Mouse (Mus musculus) embryonic facial prominence, embryonic 11.5 days (tissue): Measurements from ENCODE around the gene Chn2. TPM values are rescaled to one million over a fixed set of nuclear protein-coding genes. Genes with fewer than 3 reads are reported as not detected.
A peak's percentile ranks its signal among the peaks of the same experiment; 100 is the strongest.

Source experiments
- ATAC-seq: fragments of 200-750 bp; cut with Nextera tagmentation; replicated peaks from 2 replicates; pipeline ENCODE4 v1.8.0; 2017; ENCODE audit warnings: low read depth; ENCODE audit not compliant: insufficient number of reproducible peaks, low FRiP score, low TSS enrichment
- DNase-seq: peaks from one replicate; pipeline ENCODE4 v3.0.0-alpha.2; 2015; ENCODE audit warnings: low spot score
- H3K27ac ChIP-seq: fragments of 300-500 bp; sonication (generic); replicated peaks from 2 replicates; pipeline ENCODE4 v1.5.1; 2014; ENCODE audit warnings: mild to moderate bottlenecking, low read depth, low read length, control low read depth
- H3K27me3 ChIP-seq: fragments of 300-500 bp; sonication (generic); 2 replicates; pipeline ENCODE4 v1.6.1; 2014; ENCODE audit warnings: mild to moderate bottlenecking, low read length, moderate library complexity, mixed read lengths; ENCODE audit not compliant: control insufficient read depth, insufficient read depth
- H3K36me3 ChIP-seq: fragments of 300-500 bp; sonication (generic); replicated peaks from 2 replicates; pipeline ENCODE4 v1.6.1; 2014; ENCODE audit warnings: low read depth, mild to moderate bottlenecking, low read length, moderate library complexity, mixed read lengths; ENCODE audit not compliant: control insufficient read depth, insufficient read depth
- H3K4me1 ChIP-seq: fragments of 300-500 bp; sonication (generic); 2 replicates; pipeline ENCODE4 v1.6.1; 2014; ENCODE audit warnings: low read length, mixed read lengths; ENCODE audit not compliant: control insufficient read depth, insufficient read depth
- H3K4me2 ChIP-seq: fragments of 300-500 bp; sonication (generic); 2 replicates; pipeline ENCODE4 v1.6.1; 2014; ENCODE audit warnings: low read depth, mild to moderate bottlenecking, control low read depth, low read length, moderate library complexity
- H3K4me3 ChIP-seq: fragments of 300-500 bp; sonication (generic); 2 replicates; pipeline ENCODE4 v1.5.1; 2014; ENCODE audit warnings: low read depth, low read length, control low read depth
- H3K9ac ChIP-seq: fragments of 300-500 bp; sonication (generic); replicated peaks from 2 replicates; pipeline ENCODE4 v1.6.1; 2014; ENCODE audit warnings: mild to moderate bottlenecking, control low read depth, low read length
- H3K9me3 ChIP-seq: fragments of 300-500 bp; sonication (generic); replicated peaks from 2 replicates; pipeline ENCODE4 v1.6.1; 2016; ENCODE audit warnings: mild to moderate bottlenecking, low read length, inconsistent platforms, mixed read lengths; ENCODE audit not compliant: control insufficient read depth
- WGBS: fragments of 180-500 bp; shearing (Covaris S2); extraction: QIAGEN DNeasy Blood & Tissue Kit; methylation state at CpG from one replicate; pipeline ENCODE4 v1.1.7; 2014; 5-methylcytosine and 5-hydroxymethylcytosine counted together
- polyA plus RNA-seq: library from polyadenylated mRNA; unstranded; fragments of >200 nt; fragmentation: Nextera tagmentation; extraction: Ambion mirVana; gene quantifications from 2 replicates; pipeline ENCODE4 v1.2.1, GENCODE M21; 2014

The Chn2 gene
- polyA plus RNA-seq, 1 experiment from 2014 or later, result 14.0 TPM

DNA sequence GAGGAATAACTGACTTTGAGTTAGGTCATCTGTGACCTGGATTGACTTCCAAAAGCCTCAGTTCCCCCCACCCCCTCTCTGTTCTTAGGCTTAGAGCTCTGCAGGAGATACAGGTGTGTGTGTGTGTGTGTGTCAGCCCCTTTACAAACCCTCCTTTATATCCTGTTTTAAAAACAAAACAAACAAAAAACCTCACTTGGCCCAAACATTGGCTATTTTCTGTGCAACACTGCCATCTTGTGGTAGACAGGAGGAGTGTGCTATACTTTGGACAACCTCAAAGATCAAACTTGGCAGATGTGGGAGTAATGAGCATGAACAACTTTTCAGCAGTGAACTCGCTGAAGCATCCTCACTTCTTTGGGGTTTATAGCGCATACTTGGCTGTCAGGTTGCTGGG lies 189.5 kb downstream of the Chn2 start:
- H3K4me2 ChIP-seq, result no peak overlapping the region
- no peak overlapping the region for H3K27ac ChIP-seq
- H3K4me3 ChIP-seq, result no peak overlapping the region
- WGBS, result 8% methylated on average over 2 of the region's 2 CpGs
- no peaks in the 10 kb centered on the region for H3K27me3 ChIP-seq
- H3K36me3 ChIP-seq, result no peaks in the 10 kb centered on the region
- DNase-seq (peak; percentile 79), ATAC-seq (no peak)
- no peak overlapping the region for H3K9ac ChIP-seq
- no peaks in the 10 kb centered on the region for H3K9me3 ChIP-seq
- H3K4me1 ChIP-seq, result no peaks in the 10 kb centered on the region

GRCm38 (mm10) chr6:54231769-54232558 lies 192.6 kb downstream of the Chn2 start:
- DNase-seq, result no peak
- Histone ChIP-seq H3K27ac (no peak overlapping the region), H3K36me3 (no peaks in the 10 kb centered on the region), H3K4me3 (no peak overlapping the region), H3K9me3 (no peaks in the 10 kb centered on the region), H3K4me1 (no peaks in the 10 kb centered on the region), H3K9ac (no peak overlapping the region), H3K4me2 (no peak overlapping the region), H3K27me3 (no peaks in the 10 kb centered on the region)
- no peak for ATAC-seq
- WGBS, result 79% methylated on average over 13 of the region's 13 CpGs

GRCm38 (mm10) chr6:54236441-54236840 lies 197.1 kb downstream of the Chn2 start:
- H3K27me3 ChIP-seq, result no peaks in the 10 kb centered on the region
- no peak overlapping the region for H3K9ac ChIP-seq
- ATAC-seq (no peak), DNase-seq (no peak)
- WGBS, result 91% methylated on average over 9 of the region's 9 CpGs
- no peak overlapping the region for H3K4me2 ChIP-seq
- H3K27ac ChIP-seq, result no peak overlapping the region
- H3K4me3 ChIP-seq, result no peak overlapping the region
- no peaks in the 10 kb centered on the region for H3K36me3 ChIP-seq
- H3K4me1 ChIP-seq, result no peaks in the 10 kb centered on the region
- H3K9me3 ChIP-seq, result no peaks in the 10 kb centered on the region

DNA sequence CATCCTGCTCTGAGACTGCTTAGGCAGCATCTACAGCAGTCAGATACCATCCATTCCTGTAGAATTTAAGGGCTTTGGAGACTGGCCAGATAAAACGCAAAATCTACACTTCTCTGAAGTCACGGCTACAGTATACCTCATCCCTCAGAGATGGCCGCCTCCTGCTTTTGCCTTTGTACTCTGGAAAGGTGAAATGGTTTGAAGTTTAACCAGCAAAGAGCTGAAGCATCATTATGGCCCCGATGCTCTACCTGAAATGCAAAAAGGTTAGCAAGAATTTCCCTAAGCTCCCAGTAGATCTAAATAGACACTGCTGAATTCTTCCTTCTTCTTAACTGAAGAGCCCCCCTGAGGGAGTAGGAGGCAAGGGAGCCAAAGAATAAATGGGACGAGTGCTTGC lies 202.4 kb downstream of the Chn2 start:
- no peaks in the 10 kb centered on the region for H3K9me3 ChIP-seq
- H3K4me2 ChIP-seq, result no peak overlapping the region
- H3K4me3 ChIP-seq, result no peak overlapping the region
- no peak for DNase-seq
- no peak overlapping the region for H3K27ac ChIP-seq
- 81% methylated on average over 5 of the region's 5 CpGs for WGBS
- ATAC-seq, result no peak
- no peaks in the 10 kb centered on the region for H3K27me3 ChIP-seq
- no peak overlapping the region for H3K9ac ChIP-seq
- no peaks in the 10 kb centered on the region for H3K36me3 ChIP-seq
- H3K4me1 ChIP-seq, result no peaks in the 10 kb centered on the region

DNA sequence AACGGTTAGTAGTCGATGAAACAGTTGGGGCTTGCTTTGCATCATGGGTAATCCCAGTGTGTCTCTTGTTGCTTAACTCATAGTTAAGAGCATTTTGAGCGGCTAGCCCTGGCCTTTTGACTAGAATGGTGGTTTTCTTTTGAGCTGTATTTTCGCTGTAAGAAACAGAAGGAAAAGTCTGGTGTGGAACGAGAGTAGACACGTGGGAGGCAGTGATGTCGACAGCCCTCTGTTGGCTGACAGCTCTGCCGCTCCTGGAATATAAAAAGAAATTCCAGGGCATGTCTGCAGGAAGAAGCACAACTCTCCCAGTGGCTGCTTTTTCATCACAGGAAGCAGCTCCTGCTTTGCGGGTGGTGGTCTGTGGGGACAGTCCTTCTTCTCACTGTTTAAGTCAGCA lies 202.9 kb downstream of the Chn2 start:
- Histone ChIP-seq H3K36me3 (no peaks in the 10 kb centered on the region), H3K4me2 (no peak overlapping the region), H3K9ac (no peak overlapping the region), H3K9me3 (no peaks in the 10 kb centered on the region), H3K4me1 (no peaks in the 10 kb centered on the region), H3K27ac (no peak overlapping the region), H3K4me3 (no peak overlapping the region), H3K27me3 (no peaks in the 10 kb centered on the region)
- WGBS, result 65% methylated on average over 9 of the region's 9 CpGs
- ATAC-seq, result no peak
- no peak for DNase-seq

DNA sequence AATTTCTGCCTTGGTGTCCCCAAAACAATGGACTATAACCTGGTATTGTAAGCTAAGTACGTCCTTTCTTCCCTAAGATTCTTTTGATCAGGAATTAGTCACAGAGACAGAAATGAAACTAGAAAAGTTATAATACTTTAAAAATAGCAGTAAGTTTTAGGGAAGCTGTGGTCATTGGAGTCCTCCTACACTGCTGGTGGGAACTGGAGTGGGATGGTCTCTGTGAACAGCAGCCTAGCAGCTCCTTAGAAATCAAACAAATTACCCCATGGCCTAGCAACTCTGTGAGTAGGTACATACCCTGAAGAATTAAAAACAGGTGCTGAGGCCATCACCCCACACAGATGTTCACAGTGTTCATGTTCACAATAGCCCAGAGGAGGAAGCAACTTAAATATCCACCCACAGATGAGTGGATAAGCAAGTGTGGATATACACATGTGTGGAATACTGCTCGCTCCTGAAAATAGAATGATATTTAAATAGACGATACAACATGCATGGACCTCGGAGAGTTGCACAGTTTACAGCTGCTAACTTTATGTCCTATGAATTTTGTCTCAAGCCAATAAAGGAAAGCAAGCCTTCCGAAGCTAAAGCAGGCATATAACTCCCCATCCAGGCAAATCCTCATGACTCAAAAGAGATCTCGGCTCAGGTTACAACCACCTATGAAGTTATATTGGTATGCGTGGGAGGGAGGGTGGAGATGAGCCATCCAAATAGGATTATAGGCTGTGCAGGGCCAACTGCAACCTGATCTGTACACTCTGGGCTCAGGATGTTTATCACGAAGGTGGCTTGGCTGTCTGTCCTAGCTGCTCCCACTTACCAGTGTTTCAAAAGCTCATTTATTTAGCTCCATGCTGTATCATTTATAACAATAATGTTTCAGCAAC lies 209.2 kb downstream of the Chn2 start:
- ATAC-seq (no peak), DNase-seq (peak; percentile 60)
- no peak overlapping the region for H3K27ac ChIP-seq
- H3K36me3 ChIP-seq, result no peaks in the 10 kb centered on the region
- 58% methylated on average over 8 of the region's 8 CpGs for WGBS
- no peak overlapping the region for H3K9ac ChIP-seq
- H3K4me3 ChIP-seq, result no peak overlapping the region
- no peaks in the 10 kb centered on the region for H3K27me3 ChIP-seq
- H3K9me3 ChIP-seq, result no peaks in the 10 kb centered on the region
- no peaks in the 10 kb centered on the region; the same call in 1 of the 2 replicates for H3K4me1 ChIP-seq
- no peak overlapping the region for H3K4me2 ChIP-seq

DNA sequence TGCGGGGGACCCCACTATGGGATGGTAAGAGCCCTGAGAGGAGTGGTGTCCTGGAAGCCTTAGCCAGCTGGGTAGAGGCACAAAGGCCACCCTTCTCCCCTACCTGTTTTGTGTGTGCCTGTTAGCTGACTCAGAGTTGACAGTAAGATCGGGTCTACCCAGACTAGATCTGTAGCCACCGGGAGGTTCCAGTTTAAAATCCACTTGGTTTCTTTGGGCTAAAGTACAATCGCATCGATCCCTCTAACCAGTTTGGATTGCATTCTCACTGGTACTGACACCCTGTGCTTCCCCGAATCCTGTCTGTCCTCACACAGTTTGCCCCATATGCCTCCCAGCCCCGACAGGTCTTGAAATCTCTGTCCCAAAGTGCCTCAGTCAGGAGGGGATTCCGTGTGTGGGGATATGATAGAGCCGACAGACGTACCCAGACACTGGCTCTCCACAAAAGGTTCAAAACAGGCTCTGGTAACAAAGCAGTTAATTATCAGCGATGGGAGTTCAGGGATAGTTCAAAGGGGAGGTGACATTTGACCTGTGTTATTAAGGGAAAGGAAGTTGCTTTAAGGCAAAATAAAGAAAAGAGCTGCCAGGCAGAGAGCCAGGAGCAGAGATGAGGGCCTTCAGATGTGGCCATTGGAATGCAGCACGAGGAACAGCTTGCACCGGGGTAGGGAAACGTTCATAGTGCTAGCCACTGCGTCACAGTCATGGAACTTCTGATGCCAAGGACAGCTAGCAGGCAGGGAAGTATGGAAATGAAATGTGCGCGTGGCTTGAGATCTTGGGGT lies 212.2 kb downstream of the Chn2 start:
- Histone ChIP-seq H3K27ac (no peak overlapping the region), H3K4me1 (no peaks in the 10 kb centered on the region; the same call in 1 of the 2 replicates), H3K36me3 (no peaks in the 10 kb centered on the region), H3K9ac (no peak overlapping the region), H3K27me3 (no peaks in the 10 kb centered on the region), H3K4me3 (no peak overlapping the region), H3K4me2 (no peak overlapping the region), H3K9me3 (no peaks in the 10 kb centered on the region)
- no peak for ATAC-seq
- no peak for DNase-seq
- WGBS, result 26% methylated on average over 17 of the region's 17 CpGs
